Mouse (Mus musculus) heart, postnatal 0 days (tissue): ENCODE data around the gene Srsf10.

ENCODE experiments used
- CTCF ChIP-seq: IDR thresholded peaks from 2 replicates; pipeline ENCODE4 v1.5.1; 2016; ENCODE audit warnings: antibody characterized with exemption, control low read depth, low read depth
- EP300 ChIP-seq: IDR thresholded peaks from 2 replicates; pipeline ENCODE4 v1.6.1; 2016; ENCODE audit warnings: antibody characterized with exemption, low read depth

DNA sequence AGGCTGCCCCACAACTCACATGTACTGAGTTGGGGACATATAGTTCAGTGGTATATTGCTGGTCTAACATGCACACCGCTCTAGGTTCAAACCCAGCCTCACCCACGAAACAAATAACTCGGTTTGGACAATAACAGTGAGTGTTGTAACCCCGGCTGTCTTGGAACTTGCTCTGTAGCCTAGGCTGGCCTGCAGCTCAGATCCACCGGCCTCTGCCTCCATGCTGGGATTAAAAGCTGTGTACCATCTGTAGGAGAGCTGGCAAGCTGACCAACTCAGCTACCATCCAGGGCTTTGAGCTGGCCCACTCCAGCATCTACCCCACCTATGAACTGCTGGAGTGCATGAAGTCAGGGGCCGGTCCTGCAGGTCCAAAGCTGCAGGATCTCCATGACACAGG, 24.5 kb downstream of the Srsf10 start:
- TF ChIP-seq CTCF (no peak), EP300 (no peak)
